ENCODE assay signal across 15 mouse cellular contexts in the genomic region with DNA sequence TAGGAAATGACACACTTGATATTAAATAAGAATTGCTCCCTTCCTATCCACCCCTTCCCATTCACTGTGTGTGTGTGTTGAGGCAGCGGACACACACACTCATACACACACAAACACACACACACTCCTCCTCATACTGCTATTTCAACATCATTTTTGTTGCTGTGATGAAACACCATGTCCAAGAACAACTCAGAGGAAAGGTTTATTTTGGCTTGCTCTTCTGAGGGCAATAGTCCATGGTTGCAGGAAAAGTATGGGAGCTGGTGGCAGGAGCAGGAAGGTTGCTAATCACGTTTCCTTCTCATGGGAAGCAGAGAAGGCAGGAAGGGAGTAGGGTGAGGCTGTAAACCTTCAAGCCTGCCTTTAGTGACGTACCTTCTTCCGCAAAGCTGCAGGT.
"Had no signal": no experiment of that assay in that cellular context is flagged by ENCODE, and none has a peak within 500 bp of the region (broad histone marks: within the 10 kb centered on the region; RNA-seq: fewer than 3 reads in every experiment).

No protein-coding gene starts in this region.

- DNase-seq: kidney, adult 8-10 months; kidney, postnatal 10 days; kidney, postnatal 36 days; lung, adult 18-20 months; lung, postnatal 10 days; lung, postnatal 36 days; thymus, adult 2 months; thymus, postnatal 25 days had no signal

- H3K4me1 ChIP-seq: kidney, embryonic 15.5 days; lung, embryonic 15.5 days; megakaryocyte, embryonic 14.5 days; midbrain, embryonic 10.5 days; midbrain, embryonic 13.5 days had no signal

- H3K9me3 ChIP-seq: kidney, embryonic 15.5 days; lung, embryonic 15.5 days; megakaryocyte, embryonic 14.5 days; midbrain, embryonic 10.5 days; midbrain, embryonic 13.5 days had no signal

- ATAC-seq: intestine, postnatal 0 days; midbrain, embryonic 13.5 days had no signal

- H3K27me3 ChIP-seq: kidney, embryonic 15.5 days; lung, embryonic 15.5 days; megakaryocyte, embryonic 14.5 days; midbrain, embryonic 13.5 days had no signal

- H3K4me2 ChIP-seq: kidney, embryonic 15.5 days; lung, embryonic 15.5 days; midbrain, embryonic 13.5 days had no signal

- H3K9ac ChIP-seq: kidney, embryonic 15.5 days; lung, embryonic 15.5 days; midbrain, embryonic 13.5 days had no signal

- H3K4me3 ChIP-seq: kidney, embryonic 15.5 days; left cerebral cortex, adult 2 months; lung, embryonic 15.5 days; megakaryocyte, embryonic 14.5 days; midbrain, embryonic 10.5 days; midbrain, embryonic 13.5 days had no signal

- H3K27ac ChIP-seq: kidney, embryonic 15.5 days; left cerebral cortex, adult 2 months; lung, embryonic 15.5 days; midbrain, embryonic 10.5 days; midbrain, embryonic 13.5 days had no signal
